In the genomic region with DNA sequence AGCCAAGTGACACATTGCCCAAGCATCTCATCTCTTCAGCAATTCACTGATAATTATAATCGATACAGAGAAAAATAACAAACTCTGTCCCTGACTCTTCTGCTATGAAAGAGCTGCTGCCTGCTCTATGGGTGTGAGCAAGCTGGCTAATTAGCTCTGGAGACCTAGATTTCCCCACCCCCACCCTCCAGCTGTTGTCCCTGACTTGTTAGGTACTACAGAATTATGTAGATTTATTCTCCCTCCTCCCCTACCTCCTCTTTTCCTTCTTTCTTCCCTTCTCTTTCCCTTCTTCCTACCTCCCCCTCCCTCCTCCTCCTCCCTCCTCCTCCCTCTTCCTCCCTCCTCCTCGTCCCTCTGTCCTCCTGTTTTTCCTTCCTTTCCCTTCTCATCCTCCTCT, we compare ENCODE assay signal across 28 mouse cellular contexts. TPM values are rescaled to one million over a fixed set of nuclear protein-coding genes. Genes with fewer than 3 reads are reported as not detected.
"Had no signal": no experiment of that assay in that cellular context is flagged by ENCODE, and none has a peak within 500 bp of the region (broad histone marks: within the 10 kb centered on the region; RNA-seq: fewer than 3 reads in every experiment).

No protein-coding gene starts in this region.

- H3K27me3 ChIP-seq: kidney, embryonic 15.5 days; lung, embryonic 15.5 days; midbrain, embryonic 13.5 days; neural tube, embryonic 12.5 days; neural tube, embryonic 15.5 days had no signal

- H3K9me3 ChIP-seq: kidney, embryonic 15.5 days; limb, embryonic 10.5 days; limb, embryonic 13.5 days; liver, embryonic 12.5 days; liver, embryonic 15.5 days; lung, embryonic 15.5 days; midbrain, embryonic 10.5 days; midbrain, embryonic 13.5 days; neural tube, embryonic 12.5 days; neural tube, embryonic 15.5 days had no signal

- H3K4me2 ChIP-seq: kidney, embryonic 15.5 days; limb, embryonic 13.5 days; liver, embryonic 12.5 days; liver, embryonic 15.5 days; lung, embryonic 15.5 days; midbrain, embryonic 13.5 days; neural tube, embryonic 12.5 days; neural tube, embryonic 15.5 days had no signal

- H3K4me1 ChIP-seq: kidney, embryonic 15.5 days; limb, embryonic 10.5 days; limb, embryonic 13.5 days; liver, embryonic 12.5 days; liver, embryonic 15.5 days; lung, embryonic 15.5 days; megakaryocyte, embryonic 14.5 days; midbrain, embryonic 10.5 days; midbrain, embryonic 13.5 days; neural tube, embryonic 12.5 days; neural tube, embryonic 15.5 days had no signal

- DNase-seq: kidney, adult 11 months; kidney, adult 8-10 months; kidney, postnatal 14 days; kidney, postnatal 4 days; layer of hippocampus, postnatal 36 days; liver; lung, adult 18-20 months; lung, postnatal 10 days; lung, postnatal 36 days; right cerebral cortex, adult 18-20 months; right cerebral cortex, postnatal 14 days; right cerebral cortex, postnatal 4 days; thymus, adult 2 months; thymus, postnatal 14 days; thymus, postnatal 4 days had no signal

- ATAC-seq: liver, embryonic 12.5 days; midbrain, embryonic 13.5 days had no signal

- H3K27ac ChIP-seq: kidney, embryonic 15.5 days; limb, embryonic 10.5 days; limb, embryonic 13.5 days; liver, embryonic 12.5 days; liver, embryonic 15.5 days; lung, embryonic 15.5 days; midbrain, embryonic 10.5 days; midbrain, embryonic 13.5 days; neural tube, embryonic 12.5 days; neural tube, embryonic 15.5 days; stomach, postnatal 0 days had no signal

- H3K36me3 ChIP-seq: kidney, embryonic 15.5 days; limb, embryonic 10.5 days; limb, embryonic 13.5 days; liver, embryonic 12.5 days; liver, embryonic 15.5 days; lung, embryonic 15.5 days; midbrain, embryonic 10.5 days; midbrain, embryonic 13.5 days; neural tube, embryonic 12.5 days; neural tube, embryonic 15.5 days had no signal

- H3K9ac ChIP-seq: kidney, embryonic 15.5 days; limb, embryonic 13.5 days; liver, embryonic 12.5 days; liver, embryonic 15.5 days; lung, embryonic 15.5 days; midbrain, embryonic 13.5 days; neural tube, embryonic 12.5 days; neural tube, embryonic 15.5 days had no signal

- H3K4me3 ChIP-seq: kidney, embryonic 15.5 days; limb, embryonic 10.5 days; limb, embryonic 13.5 days; liver, embryonic 12.5 days; liver, embryonic 15.5 days; lung, embryonic 15.5 days; megakaryocyte, embryonic 14.5 days; midbrain, embryonic 10.5 days; midbrain, embryonic 13.5 days; neural tube, embryonic 12.5 days; neural tube, embryonic 15.5 days had no signal

RNA-seq across cellular contexts. Expression of gene Ocm, which starts 54.4 kb away (rescaled TPM):
- total RNA-seq: layer of hippocampus, adult 8-10 months; layer of hippocampus, postnatal 36 days had no signal
- polyA plus RNA-seq: limb, embryonic 10.5 days; limb, embryonic 13.5 days; liver, embryonic 12.5 days; liver, embryonic 15.5 days; lung, embryonic 15.5 days; midbrain, embryonic 10.5 days; midbrain, embryonic 13.5 days; neural tube, embryonic 15.5 days; thymus, adult 2 months had no signal
